Mouse (Mus musculus) central nervous system, embryonic 18 days (tissue): ENCODE results near the gene Shroom4. TPM values are rescaled to one million over a fixed set of nuclear protein-coding genes. Genes with fewer than 3 reads are reported as not detected.

Source experiments
- polyA plus RNA-seq: library from polyadenylated mRNA; depleted of rRNA; stranded (reverse); fragments of >200 nt; gene quantifications from 2 replicates; pipeline ENCODE4 v1.2.3, GENCODE M21; 2012; rRNA removed

The Shroom4 gene
- polyA plus RNA-seq, result 1.6 and 1.9 TPM in 2 replicates

GRCm38 (mm10) chrX:6399626-6400397 is at the start of gene Shroom4:
Gene Shroom4 (plus strand): TSS chrX:6399854.

Other genes with a start within 250 kb of the Shroom4 start
- 44.7 and 45.1 TPM in 2 replicates for gene Nudt10, start 226.8 kb upstream of the Shroom4 start, polyA plus RNA-seq
- gene Bmp15, start 79.1 kb upstream of the Shroom4 start, polyA plus RNA-seq, result 0.15 and 0.18 TPM in 2 replicates